Mouse (Mus musculus) testis, adult 2 months (tissue): ENCODE results near the gene Manba.

Experiments
- CTCF ChIP-seq: fragments of 200-500 bp; IDR thresholded peaks from 2 replicates; pipeline ENCODE4 v1.5.1; 2012; ENCODE audit warnings: low read depth, mild to moderate bottlenecking, inconsistent platforms, low read length, moderate library complexity; ENCODE audit not compliant: control insufficient read depth, insufficient read depth, insufficient replicate concordance
- POLR2A ChIP-seq: fragments of 200-500 bp; IDR thresholded peaks from 2 replicates; pipeline ENCODE4 v1.6.1; 2012; ENCODE audit warnings: low read depth, mild to moderate bottlenecking, inconsistent platforms, low read length, moderate library complexity; ENCODE audit not compliant: control insufficient read depth

DNA sequence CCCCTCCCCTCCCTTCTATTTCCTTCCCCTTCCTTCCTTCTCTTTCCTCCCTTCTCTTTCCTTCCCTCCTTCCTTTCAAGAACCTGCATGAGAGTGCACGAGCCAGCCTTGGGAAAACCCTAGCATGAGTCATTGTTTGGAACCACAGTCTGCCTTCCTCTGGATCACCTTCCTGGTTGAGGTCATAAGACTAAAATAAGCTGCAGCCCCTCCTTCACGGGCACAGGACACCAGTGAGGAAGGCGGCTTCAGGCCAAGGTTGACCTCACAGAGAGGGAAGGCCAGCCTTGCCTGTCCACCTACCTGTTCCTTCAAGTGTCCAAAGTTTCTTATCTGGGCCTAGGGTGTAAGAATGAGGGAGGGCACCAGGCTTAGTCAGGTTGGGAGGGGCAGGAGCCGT, 36.6 kb downstream of the Manba start:
- no peak for TF ChIP-seq POLR2A
- no peak for TF ChIP-seq CTCF
